Mouse (Mus musculus) lung, adult 2 months (tissue): ENCODE measurements around the gene Lbx2.

Experiments used
- CTCF ChIP-seq: fragments of 200-500 bp; IDR thresholded peaks from 2 replicates; pipeline ENCODE4 v1.5.1; 2011; ENCODE audit warnings: mild to moderate bottlenecking, low read length, control low read depth; ENCODE audit not compliant: insufficient read depth
- POLR2A ChIP-seq: fragments of 200-500 bp; IDR thresholded peaks from 2 replicates; pipeline ENCODE4 v1.6.1; 2011; ENCODE audit warnings: low read depth, mild to moderate bottlenecking, control low read depth, low read length, borderline replicate concordance; ENCODE audit errors: extremely low read depth

- no peak for TF ChIP-seq CTCF
- no peak for TF ChIP-seq POLR2A
Measured at GRCm38 (mm10) chr6:83104158-83104557, 18.0 kb downstream of the Lbx2 start.
